Mouse (Mus musculus): Measurements from ENCODE around the gene Lypla2.

Gene Lypla2

DNA sequence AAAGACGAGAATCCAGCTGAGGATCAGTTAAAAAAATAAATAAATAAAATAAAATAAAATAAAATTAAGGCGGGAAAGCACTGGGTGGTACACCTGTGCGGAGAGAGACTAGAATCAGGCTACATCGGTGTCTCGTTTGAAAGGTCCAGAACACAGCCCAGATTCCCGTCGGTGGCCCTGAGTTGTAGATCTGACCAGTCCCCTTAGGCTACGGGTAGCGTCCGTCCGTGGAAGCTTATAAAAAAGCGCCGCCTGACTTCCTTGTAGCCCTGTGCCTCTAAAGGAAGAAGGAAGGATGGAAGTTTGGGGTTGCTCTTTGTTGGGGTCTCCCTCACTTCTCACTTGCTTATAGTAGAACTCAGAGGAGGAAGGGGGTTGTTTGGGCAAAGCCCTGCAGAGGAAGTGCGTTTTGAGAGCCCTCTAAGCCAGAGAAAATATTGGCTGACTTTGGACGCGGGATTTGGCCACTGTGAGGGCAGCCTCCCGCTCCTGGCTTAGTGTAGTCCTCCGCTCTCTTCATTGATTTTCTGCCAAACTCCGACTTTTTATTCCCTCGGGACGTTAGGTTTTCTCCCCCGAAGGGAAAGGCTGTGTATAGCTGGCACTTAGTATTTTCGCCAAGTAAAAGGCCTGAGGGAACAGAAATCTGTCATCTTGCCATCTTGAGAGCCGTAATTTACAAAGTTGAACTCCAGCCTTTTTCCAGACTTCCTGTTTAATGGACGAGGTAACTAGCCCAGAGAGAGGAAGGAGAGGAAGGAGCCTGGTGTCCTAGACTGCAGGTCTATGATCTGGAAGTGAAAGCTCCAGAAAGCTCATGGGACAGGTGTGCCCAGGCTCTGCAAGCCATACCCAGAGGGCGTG lies 50.9 kb downstream of the Lypla2 start:
- DNase-seq (ENCODE audit: low read depth, low spot score) = peak; percentile 63

DNA sequence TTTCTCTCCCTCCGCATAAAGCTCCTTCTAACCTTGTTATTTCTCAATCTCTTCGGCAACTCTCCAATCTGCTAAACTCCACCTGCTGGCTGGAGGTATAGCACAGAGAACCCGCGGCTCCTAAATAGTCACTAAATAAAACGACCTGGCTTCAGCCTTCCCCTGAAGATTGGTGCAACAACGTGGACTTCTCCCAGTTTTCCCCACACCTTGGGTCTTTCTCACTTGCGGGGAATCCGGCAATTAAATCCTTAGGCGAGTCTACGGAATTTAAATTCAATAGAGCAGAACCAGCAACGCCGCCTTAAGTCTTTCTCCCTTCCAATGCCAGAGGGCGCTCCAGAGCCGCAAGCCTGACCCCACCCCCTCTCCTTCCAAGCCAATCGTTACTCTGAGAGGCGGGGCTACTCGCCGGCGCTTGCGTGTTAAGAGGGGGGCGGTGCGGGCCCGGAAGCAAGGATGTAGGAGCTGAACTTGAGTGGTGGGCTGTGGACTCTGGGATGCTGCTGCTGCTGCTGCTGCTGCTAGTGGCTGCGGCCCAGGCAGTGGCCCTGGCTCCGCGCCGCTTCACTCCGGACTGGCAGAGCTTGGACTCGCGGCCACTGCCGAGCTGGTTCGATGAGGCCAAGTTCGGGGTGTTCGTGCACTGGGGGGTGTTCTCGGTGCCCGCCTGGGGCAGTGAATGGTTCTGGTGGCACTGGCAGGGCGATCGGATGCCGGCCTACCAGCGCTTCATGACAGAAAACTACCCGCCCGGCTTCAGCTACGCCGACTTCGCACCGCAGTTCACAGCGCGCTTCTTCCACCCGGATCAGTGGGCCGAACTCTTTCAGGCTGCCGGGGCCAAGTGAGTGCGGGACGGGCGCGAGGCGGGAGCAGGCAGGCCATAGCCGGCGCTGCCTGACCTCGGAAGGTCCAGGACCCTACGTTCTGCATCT lies 51.9 kb downstream of the Lypla2 start, which contains the start of gene Fuca1:
Fuca1 (plus strand) TSS at position 432 of the 938 bp plus-strand sequence.
- DNase-seq (ENCODE audit: low read depth, low spot score) = peak; percentile 98

DNA sequence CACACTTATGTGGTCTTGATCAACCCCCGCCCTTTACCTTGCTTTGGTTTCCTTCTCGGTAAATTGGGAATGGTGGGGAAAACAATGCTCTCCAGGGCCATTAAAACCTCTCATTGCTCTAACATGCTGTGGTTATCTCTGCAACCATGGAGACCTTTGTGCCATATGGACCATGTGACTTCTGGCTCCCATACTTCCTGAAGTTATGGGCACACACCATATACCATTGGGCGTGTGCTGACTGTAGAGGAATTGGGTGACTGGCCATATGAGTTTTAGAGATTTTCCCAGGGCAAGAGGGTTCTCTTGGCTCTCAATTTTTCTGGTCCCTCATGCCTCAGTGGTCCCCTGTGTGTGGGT lies 53.2 kb downstream of the Lypla2 start:
- DNase-seq (ENCODE audit: low read depth, low spot score) = no peak

DNA sequence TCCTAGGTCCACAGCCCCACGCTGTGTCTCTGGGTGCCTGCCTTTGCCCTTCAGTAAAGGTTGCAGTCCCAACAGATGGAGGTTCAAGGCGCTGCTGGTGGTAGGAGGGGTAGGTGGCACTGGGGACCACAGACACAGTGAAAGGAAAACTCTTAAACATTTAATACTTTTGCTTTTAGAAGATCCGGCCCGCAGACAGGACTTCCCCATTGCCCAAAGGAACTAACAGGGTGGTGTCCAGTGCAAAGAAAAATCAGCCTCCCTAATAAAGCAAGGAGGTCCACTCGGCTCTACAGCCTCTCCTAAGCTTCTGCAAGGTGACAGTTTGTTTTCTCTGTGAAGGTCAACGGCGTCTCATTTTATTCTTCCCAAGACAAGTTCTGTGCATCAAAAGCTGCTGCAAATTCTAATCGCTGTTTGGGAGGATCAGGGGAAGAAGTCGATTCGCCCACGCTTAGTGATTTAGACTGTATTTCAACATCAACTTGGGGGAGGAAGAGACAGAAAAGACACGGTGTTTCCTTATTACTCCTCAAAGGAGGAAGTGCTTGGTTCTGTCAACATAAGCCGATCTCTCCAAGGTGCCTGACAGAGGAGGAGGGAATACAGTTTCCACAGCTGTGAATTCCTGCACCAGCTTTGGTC lies 53.7 kb downstream of the Lypla2 start:
- peak; percentile 68 for DNase-seq (ENCODE audit: low read depth, low spot score)
